Mouse (Mus musculus): ENCODE measurements around the gene Tigd4. TPM values are rescaled to one million over a fixed set of nuclear protein-coding genes. Genes with fewer than 3 reads are reported as not detected.

Tigd4 gene
- total and polyA plus RNA-seq, 3 experiments: not detected

DNA sequence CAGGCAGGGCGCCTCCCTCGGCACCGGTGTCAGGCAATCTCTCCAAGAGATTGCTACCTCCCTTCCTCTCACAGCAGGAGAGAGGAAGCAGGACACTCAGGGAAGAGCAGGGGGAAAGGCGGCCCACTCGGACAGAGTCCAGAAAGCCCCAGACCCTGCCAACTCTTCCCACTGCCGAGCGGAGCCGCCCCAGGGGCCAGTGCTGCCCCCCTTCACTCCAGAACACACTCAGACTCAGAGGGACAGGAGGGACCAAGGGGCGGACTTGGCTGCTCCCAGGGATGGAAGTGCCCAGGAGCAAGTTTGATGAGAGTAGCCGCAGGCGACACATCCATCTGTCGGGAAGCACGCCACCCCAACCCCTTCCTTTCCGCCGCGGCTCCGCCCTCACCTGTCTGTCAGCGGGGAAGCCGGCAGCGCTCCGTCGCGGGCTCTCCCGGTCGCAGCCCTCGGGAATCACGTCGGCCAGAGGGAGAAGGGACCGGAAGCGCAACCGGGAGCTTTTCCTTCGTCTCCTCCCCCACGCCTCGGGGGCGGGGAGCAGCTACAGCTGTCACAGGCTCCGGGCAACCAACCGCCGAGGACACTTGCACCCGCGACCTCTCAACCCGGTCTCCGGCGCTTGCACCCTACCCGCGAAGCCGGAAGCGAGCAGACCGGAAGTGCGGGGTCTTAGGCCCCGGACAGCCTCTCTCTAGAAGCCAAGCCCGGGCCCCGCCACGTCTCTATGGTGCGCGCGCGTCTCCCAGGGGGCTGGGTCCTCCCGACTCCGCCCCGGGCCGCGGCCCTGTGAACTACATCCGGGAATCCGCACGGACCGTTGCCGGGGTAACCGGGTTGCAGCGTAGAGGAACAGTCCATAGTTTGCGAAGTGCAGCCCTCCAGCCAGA is 11.1 kb upstream of the Tigd4 start, which contains the start of gene Arfip1:
Arfip1 (minus strand) TSS at position 603 of the 890 bp plus-strand sequence.
- Histone ChIP-seq H3K9me3 (replicated peaks; ENCODE audit: low read length) (no peaks in the 10 kb centered on the region), H3K27me3 (replicated peaks) (no peaks in the 10 kb centered on the region), H3K79me2 (replicated peaks; ENCODE audit: control insufficient read depth, extremely low read depth, insufficient read depth, poor library complexity, severe bottlenecking) (peaks cover 26% of the 10 kb centered on the region), H3K36me3 (replicated peaks in 1 of 2; ENCODE audit: control insufficient read depth in 1 of 2, insufficient read depth in 1 of 2, low read length in 1 of 2) (no peaks in the 10 kb centered on the region), H3K9ac (ENCODE audit: insufficient read depth, low read depth) (peak within 1 kb of the TSS; percentile 72), H3K4me3 (replicated peaks in 1 of 3; ENCODE audit: low read depth in 2 of 3, low read length in 2 of 3, poor library complexity in 1 of 3) (peak within 1 kb of the TSS; percentile 77 to 90 (median 77)), H3K4me2 (ENCODE audit: insufficient read depth, low read depth, poor library complexity, severe bottlenecking) (peak within 1 kb of the TSS; percentile 81), H3K4me1 (ENCODE audit: control insufficient read depth in 1 of 2, insufficient read depth in 2 of 2) (peaks cover 3 to 31% of the 10 kb centered on the region in 2 experiments), H3K27ac (ENCODE audit: insufficient read depth, low read depth) (0 out of 2 replicates have a peak within 1 kb of the TSS, but pooled peaks have one; percentile 3)
- in situ Hi-C loops (cut with MboI; ENCODE audit: low pct_ligation_motif_present, low pct_unique_long_range_greater_than_20kb, low sequenced_read_pairs) (no loop called here), dilution Hi-C loops (cut with MboI; ENCODE audit: extremely low pct_ligation_motif_present, extremely low pct_unique_long_range_greater_than_20kb, low sequenced_read_pairs) (no loop called here)
- DNase-seq (ENCODE audit: extremely low read depth): peak; percentile 95
- TF ChIP-seq PAX5 (IDR thresholded peaks at IDR 0.05; ENCODE audit: low read length) (no peak), TBP (conservative IDR thresholded peaks at IDR 0.05; ENCODE audit: low read depth, low read length) (no peak), MYC (IDR thresholded peaks at IDR 0.05; ENCODE audit: low read depth, low read length) (no peak), RCOR1 (conservative IDR thresholded peaks at IDR 0.05; ENCODE audit: low read depth, low read length) (no peak; the same call in 1 of the 2 replicates), ETS1 (conservative IDR thresholded peaks at IDR 0.05; ENCODE audit: low read depth, low read length) (0 out of 2 replicates have a peak, but pooled peaks have one; percentile 16), ZKSCAN1 (IDR thresholded peaks at IDR 0.05; ENCODE audit: borderline replicate concordance, low read depth, low read length) (no peak), MAX (IDR thresholded peaks at IDR 0.05; ENCODE audit: low read length) (peak; percentile 63; the same call in 1 of the 2 replicates), KAT2A (IDR thresholded peaks at IDR 0.05; ENCODE audit: insufficient replicate concordance, low read length) (0 out of 2 replicates have a peak, but pooled peaks have one; percentile 75), MXI1 (IDR thresholded peaks at IDR 0.05; ENCODE audit: low read depth, low read length) (peak; percentile 95), MEF2A (IDR thresholded peaks at IDR 0.05; ENCODE audit: borderline replicate concordance, low read depth, low read length) (peak; percentile 62; the same call in 1 of the 2 replicates), SIN3A (IDR thresholded peaks at IDR 0.05; ENCODE audit: low read length) (peak; percentile 93; the same call in 1 of the 2 replicates), MAZ (IDR thresholded peaks at IDR 0.05; ENCODE audit: low read depth, low read length) (peak; percentile 69; the same call in 1 of the 2 replicates), USF2 (conservative IDR thresholded peaks at IDR 0.05; ENCODE audit: low read depth, low read length) (no peak), GABPA (IDR thresholded peaks at IDR 0.05; ENCODE audit: insufficient replicate concordance, low read depth, low read length) (no peak; the same call in 1 of the 2 replicates), SMC3 (IDR thresholded peaks at IDR 0.05; ENCODE audit: low read depth, low read length) (no peak), UBTF (IDR thresholded peaks at IDR 0.05; ENCODE audit: low read depth, low read length) (no peak), ZMIZ1 (IDR thresholded peaks at IDR 0.05; ENCODE audit: low read depth, low read length) (no peak; the same call in 1 of the 2 replicates), CTCF (conservative IDR thresholded peaks at IDR 0.05 in 1 of 2, IDR thresholded peaks at IDR 0.05 in 1 of 2; ENCODE audit: low read depth in 2 of 2, low read length in 2 of 2) (no peak), POLR2AphosphoS2 (IDR thresholded peaks at IDR 0.05; ENCODE audit: low read depth, low read length) (peak; percentile 52; the same call in 1 of the 2 replicates), HCFC1 (IDR thresholded peaks at IDR 0.05; ENCODE audit: low read depth, low read length) (peak; percentile 85), ELF1 (IDR thresholded peaks at IDR 0.05; ENCODE audit: low read depth, low read length) (peak; percentile 96), BHLHE40 (IDR thresholded peaks at IDR 0.05; ENCODE audit: low read depth, low read length) (no peak), TCF12 (IDR thresholded peaks at IDR 0.05; ENCODE audit: low read depth, low read length) (peak; percentile 73), ZC3H11A (IDR thresholded peaks at IDR 0.05; ENCODE audit: low read depth, low read length) (no peak), CHD2 (IDR thresholded peaks at IDR 0.05; ENCODE audit: low read length) (peak; percentile 52; the same call in 1 of the 2 replicates), NELFE (IDR thresholded peaks at IDR 0.05; ENCODE audit: low read depth, low read length) (peak; percentile 81), USF1 (IDR thresholded peaks at IDR 0.05; ENCODE audit: low read depth, low read length) (no peak), E2F4 (IDR thresholded peaks at IDR 0.05; ENCODE audit: insufficient replicate concordance, low read depth, low read length) (no peak), NRF1 (IDR thresholded peaks at IDR 0.05; ENCODE audit: low read depth, low read length) (peak; percentile 82), MAFK (IDR thresholded peaks at IDR 0.05; ENCODE audit: insufficient replicate concordance, low read length) (no peak), IRF4 (IDR thresholded peaks at IDR 0.05; ENCODE audit: low read depth, low read length) (peak; percentile 75), JUND (conservative IDR thresholded peaks at IDR 0.05; ENCODE audit: low read depth, low read length) (no peak), CHD1 (IDR thresholded peaks at IDR 0.05; ENCODE audit: low read depth, low read length) (no peak), ZNF384 (IDR thresholded peaks at IDR 0.05; ENCODE audit: low read depth, low read length) (no peak), JUN (IDR thresholded peaks at IDR 0.05; ENCODE audit: insufficient read depth, low read depth, low read length) (no peak), EP300 (IDR thresholded peaks at IDR 0.05; ENCODE audit: low read length) (no peak), POLR2A (IDR thresholded peaks at IDR 0.05; ENCODE audit: low read depth, low read length) (peak; percentile 85), RAD21 (IDR thresholded peaks at IDR 0.05; ENCODE audit: low read depth, low read length) (no peak)

Data from CH12.LX (cell line).